Mouse (Mus musculus) layer of hippocampus, adult 9-11 months (tissue): ENCODE results near the gene Spp2.

Source experiments
- DNase-seq: peaks from one replicate; pipeline ENCODE4 v3.0.0; 2022

The Spp2 gene

DNA sequence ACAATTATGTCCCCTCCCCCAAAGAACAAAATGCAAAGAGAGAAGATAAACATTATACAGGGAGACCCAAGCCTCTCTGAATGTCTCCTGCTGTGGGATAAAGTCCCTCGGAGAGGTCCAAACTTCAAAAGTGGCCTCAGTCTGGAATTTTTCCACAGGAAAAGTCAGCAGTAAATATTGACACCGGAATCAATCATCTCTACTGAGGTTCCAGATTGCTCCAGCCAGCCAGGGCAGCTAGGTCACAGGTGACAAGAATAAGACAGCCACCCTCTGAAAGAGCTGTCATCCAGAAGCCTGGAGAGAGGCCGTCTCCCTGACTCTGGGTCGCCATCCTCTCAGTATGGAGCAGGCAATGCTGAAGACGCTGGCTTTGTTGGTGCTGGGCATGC lies at the start of gene Spp2:
Gene Spp2, plus strand, starts transcription at position 155 of the 392 bp plus-strand sequence.
- no peak for DNase-seq

DNA sequence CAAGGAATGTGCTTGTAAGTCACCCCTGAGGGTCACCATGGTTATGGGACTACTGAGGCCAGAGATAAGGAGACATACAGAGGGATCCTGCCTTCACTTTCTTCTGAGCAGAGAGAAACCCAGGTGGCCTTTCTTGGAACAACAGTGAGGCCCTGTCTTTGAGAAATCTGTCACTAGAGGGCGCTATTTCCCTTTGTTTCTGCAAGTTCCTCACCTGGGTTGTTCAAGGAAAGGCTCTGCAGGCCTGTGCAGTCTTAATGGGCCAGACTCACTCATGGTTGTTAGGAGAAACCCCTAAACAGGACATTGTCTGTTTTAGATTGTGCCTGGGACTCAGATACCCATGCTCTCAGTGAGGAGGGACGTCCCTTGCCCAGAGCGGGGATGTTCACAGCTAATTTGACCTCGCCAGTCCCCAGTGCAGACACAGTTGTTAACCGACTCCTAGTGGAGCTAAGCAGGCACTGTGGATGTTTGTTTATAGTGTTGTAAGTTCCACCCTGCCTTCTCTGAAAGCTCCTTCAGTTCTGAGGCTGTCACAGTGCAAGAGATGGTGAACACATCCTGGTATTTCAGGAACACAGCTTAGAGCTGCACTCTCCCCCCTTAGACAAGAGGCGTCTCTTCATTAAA lies 49.2 kb upstream of the Spp2 start:
- peak; percentile 49 for DNase-seq

DNA sequence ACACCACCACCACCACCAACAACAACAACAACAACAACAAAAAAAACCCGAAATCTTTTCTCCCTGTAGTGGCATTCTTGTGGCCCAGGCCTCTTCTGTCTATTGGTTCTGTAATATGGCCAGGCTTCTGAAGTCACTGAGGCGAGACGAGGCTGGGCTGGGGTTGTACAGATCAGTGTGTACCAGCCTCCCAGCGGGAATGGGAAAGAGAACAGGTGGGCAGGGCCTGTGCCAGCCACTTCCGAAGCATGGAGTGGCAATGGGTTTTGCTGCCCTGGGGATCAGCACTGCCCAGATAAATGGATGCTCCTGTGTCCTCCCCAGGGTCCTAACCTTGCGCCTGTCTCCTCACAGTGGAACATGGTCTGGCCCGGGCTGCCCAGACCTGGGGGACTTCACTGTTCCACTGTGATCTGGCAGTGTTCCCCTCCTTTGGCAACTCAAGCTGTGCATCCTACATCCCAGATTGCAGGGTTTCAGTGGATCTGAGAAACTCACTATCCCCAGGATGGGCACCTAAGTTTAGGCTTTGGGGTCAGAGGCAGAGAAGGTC lies 48.6 kb upstream of the Spp2 start:
- no peak for DNase-seq

DNA sequence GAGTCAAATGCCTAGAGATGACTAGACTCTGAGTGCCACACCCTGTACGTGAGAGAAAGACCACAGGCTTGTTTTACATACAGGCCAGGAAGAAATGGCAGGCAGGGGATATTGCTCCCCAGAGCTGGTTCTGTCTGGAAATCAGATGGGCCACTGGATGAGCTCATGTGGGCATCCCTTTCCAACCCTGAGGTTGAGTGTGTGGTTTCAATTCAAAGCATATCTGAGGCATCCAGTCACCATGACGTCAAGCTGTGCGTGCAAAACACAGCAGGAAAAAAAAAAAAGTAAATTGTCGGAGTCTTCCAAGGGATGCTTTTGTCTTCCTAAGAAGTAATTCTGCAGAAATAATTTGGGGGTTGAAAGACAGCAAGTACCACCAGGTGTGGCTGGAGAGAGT lies 45.7 kb upstream of the Spp2 start:
- no peak for DNase-seq

DNA sequence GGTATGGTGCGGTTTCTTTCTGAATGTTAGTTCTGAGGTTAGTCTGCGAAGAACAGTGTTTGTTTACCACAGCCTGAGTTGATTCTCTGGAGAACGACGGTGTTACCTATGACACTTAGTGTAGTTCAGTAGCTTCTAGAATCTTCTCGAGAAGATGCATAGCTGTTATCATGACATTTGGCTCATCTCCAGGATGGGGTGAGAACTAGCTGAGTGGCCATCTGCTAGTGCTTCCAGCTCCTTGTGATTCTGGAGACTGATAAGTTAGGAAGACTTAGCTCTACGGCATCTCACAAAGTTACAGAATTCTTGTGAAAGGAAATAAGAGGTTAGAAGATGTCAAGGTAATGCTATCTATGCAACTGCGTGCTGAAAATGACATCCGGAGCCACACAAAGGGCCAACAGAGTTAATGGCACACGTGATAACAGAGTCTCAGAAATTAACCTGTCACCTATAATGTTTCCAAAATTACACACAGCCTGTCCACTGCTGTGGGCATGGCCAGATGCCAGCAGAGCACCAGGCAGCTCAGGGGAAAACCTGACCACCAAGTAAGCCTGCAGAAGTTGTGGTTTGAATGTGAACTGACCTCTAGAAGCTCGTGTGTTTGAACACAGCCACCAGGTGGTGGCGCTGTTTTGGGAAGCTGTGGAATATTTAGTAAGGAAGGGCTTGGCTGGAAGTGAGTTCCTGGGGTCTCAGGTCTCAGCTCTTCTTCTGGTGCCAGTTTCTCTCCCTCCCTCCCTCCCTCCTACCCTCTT lies 39.7 kb upstream of the Spp2 start:
- DNase-seq, result no peak

DNA sequence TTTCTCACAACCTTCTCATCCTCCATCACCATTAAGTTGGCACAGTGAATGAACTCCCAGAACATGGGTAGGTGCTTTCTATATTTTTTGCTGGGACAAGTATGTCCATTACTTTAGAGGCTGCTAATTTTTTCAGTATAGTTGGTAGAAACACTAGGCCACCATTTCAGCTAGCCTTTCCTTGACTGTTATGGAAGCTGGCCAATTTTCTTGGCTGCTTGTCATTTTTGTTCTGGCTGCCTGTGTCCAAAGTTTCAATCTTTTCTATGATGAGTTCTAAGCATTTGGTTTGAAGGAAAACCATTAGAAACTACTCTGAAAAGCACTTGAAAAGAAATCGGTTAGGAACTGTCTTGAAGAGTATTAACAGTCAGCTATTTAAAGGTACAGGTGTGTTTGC lies 28.3 kb upstream of the Spp2 start:
- DNase-seq, result no peak

DNA sequence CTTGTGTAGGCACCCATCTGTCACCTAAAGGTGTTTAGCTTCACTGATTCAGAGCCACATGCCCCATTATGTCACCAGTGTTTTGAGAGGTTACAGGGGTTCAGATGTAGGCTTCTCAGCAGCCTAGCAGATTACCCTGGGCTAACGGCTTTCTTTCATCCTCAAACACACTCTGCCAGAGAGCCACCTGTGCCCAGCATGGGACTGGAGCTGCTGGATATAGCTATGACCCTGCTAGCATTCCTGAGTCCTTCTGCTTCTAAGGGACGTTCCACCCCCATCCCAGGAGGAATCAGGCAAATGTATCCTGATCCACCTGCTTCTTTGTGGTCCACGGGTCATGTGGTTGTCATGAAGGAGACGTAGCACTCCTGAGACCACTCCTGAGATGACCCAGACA lies 15.1 kb upstream of the Spp2 start:
- DNase-seq, result no peak

DNA sequence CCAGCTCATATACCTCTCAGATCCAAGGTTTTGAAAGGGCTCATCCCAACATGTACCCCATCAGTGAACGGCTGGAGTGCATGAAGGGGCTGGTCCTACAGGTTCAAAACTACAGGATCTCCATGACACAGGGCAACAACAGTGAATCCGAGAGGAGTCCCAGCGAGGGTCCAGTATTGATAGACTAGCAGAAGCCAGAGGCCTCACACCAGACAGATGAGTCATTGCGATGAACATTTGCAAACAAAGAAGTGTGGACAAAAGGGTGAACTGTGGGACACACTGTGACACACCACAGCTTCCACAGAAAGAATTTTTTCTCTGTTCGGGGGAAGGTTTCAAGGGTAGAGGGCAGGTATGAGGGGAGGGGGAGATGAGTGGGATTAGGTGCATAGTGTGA lies 13.4 kb upstream of the Spp2 start:
- no peak for DNase-seq

DNA sequence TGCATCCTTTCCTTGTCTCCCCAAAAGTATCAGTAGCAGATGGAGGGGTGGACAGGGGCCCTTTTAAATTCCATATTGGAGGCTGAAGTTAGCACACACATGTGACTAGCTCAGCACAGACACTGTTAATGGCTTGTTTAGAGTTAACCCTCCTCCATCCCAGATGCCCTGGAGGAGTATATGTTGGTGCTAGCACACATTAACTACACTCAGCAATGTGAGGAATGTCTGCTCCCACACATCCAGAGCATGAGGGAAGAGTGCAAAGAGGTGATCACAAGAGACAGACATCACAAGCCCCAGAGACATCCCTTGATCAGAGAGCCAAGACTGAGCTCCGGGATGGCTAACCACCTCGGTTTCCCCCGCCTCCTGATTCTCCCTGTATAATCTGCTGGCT lies 3.4 kb upstream of the Spp2 start:
- no peak for DNase-seq

DNA sequence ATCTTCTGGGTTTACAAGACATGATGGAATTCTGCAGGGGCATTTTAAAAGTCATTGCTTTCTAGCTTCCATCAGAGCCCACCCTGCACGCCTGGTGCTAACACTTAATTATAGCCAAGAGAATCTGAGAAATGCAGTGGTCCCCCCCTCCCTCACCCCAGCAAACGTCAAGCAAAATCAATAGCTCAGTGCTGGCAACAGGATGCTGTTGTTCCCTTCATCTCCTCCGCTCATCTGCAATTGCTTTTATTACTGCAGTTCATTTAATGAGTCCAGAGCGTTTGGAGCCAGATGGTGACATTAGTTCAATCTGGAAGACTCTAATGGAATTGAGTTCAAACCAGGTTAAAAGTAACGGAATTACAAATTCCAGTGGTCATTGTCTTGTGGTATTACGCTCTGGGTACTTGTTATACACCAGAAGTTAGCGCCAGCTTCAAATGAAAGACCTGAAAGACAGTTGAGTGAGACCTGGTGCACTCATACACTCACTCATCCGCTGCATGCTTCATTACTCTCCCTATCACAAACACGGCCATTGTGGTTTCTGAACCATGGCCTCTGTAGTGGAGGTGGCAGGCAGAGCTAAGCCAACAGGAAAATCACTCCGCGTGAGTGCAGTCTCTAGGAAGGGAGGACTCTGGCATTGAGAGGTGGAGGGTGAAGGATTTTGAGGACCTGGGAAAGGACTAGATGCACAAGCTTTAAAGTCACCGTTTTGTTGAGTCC lies 519 bp upstream of the Spp2 start:
- no peak for DNase-seq

DNA sequence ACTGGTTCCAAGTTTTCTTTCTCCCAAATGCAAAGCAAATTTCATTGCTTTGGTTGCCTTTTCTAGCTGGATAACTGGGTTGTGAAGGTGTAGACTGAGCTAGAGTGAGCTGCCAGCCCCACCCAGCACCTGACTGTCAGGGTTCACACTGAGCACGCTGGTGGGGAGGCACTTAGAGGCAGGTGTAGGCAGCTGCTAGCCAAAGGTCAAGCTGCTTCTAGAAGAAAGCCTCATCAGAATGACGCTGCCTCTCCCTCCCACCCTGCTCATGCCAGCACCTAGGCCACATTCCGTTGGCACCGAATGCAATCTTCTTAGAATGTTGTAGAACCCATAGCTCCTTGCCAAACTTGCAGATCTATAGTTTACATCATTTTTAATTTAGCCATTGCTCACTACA lies 1.6 kb downstream of the Spp2 start:
- no peak for DNase-seq

DNA sequence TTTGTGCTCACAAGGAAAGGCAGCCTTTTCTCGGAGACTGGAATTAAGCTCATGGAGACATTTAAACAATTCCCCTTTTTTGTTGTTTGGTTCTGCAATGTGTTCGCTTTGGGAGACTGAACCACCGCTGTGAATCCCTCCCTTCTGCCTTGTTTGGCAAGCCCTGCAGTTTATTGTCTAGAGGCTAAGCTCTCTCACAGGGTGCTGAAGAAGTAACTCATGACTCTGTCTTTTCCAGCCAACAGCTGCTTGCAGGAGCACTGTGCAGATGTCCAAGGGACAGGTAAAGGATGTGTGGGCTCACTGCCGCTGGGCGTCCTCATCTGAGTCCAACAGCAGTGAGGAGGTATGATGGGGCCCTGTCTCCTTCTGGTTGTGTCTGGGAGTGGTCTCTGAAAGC lies 5.3 kb downstream of the Spp2 start:
- DNase-seq, result no peak

DNA sequence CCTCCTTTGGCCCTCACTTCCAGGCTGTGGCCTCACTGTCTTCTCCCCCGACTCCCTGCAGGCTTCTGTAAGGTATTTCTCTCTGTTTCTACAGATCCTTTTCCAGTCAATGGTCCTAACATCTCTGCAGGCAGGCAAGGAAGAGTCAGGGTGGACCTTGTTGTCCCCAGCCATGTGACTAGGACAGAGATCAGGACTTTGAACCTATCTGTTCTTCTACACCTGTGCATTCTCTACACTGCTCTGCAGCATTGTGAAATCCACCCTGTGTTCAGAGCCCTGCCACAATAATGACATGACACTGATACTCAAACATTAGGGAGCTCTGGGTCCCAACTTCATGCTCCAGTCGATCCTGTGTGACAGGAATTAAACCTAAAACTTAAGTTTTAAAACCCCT lies 12.2 kb downstream of the Spp2 start:
- no peak for DNase-seq

DNA sequence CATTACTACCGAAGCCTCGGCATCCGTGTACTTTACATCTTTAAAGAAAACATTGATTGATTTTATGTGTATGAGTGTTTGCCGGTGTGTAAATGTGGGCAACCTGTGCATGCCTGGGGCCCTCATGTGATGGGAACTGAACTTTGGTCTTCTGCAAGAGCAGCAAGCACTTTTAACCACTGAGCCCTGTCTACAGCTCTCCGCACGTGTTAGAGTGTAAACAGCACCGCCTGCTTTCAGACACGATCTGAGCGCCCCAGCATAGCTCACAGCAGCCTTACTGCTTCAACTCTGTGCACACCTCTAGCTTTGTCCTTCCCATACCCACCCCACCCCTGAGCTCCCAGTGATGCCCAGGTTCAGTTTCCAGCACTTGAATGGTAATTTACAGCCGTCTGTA lies 15.3 kb downstream of the Spp2 start:
- no peak for DNase-seq

DNA sequence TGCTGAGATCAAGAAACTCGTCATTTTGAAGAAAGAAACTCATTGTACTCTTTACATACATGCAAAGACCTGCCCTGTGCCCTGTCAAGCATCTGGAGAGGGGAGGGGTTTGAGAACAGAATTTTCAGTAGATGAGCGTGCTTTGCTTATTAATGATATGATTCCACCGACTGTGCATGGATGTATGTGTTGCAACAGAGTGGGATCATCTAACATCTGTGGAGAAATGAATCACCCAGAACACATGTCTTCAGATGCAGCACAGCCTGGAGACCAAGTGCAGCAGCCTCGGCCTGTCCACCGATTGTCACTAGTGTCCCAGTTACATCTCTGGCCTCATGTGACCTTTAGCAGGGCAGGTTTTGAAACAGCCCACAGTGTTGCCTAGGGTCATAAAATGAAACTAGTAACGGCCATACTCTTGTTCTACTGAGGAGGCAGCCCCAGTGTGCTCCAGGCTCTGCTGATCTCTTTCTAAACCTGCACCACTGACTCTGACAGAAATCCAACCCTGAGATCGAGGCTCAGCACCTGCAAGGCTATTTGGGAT lies 16.2 kb downstream of the Spp2 start:
- DNase-seq, result peak; percentile 3

DNA sequence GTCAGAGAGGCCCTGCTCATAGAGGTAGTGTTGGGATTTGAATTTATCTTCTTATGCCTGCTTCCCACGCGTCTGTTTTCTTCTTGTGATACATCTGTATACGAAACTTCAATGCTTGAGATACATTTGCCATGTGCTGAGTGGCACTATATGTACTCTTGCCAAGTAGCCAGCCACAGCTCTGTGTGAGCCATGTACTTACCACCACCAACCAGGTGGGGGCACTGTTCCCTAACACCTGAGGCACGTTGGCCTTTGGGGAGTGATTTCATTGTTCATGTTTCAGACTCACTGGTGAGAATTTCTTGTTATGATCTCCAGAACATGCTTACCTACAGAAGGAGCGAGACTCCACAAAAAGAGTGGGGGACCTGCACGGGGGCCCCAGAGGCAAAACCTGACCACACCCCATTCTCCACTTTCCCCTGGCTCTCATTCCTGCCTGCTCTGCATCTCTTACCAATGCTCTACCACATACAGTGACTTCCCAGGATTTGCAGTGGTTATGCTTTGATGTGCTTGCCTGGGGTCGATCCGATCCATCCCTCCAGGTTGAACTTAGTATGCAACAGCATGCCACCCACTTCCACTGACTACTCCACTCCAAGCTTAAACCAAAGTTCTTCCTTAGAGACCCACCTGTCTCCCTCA lies 18.0 kb downstream of the Spp2 start:
- peak; percentile 30 for DNase-seq

DNA sequence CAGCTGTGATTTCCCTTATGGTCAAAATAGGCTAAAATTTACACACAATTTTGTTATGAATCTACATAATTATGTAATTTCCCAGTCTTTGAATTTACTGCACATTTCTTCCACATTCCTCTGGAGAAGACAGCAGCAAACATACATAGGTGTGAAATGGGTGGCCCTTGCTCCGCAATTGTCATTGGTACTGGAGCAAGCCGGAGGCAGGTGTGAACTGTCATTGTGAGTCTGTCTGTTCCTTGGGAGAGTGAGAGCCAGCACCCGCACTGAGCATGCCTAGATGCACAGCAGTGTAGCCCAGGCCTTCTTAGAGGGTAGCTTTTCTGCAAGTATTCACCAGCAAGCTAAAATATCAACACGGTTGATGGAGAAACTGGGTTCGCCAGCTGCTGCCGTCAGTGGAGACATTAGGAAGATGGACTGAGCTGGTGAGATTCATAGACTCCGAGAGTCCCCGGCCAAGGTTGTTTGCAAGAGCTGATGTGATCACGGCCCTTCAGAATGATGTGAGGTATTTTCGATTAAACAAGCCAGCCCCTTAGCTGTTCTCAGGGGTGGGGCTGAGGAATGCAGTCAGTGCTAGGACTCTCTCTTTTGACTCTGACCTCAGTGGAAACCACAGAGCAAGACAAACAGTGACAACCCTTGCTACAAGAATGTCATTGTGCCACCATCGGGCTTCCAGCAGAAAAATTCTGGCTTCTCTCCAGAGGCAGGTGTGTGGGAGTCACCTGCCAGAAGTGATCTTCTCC lies 21.4 kb downstream of the Spp2 start:
- DNase-seq, result no peak

DNA sequence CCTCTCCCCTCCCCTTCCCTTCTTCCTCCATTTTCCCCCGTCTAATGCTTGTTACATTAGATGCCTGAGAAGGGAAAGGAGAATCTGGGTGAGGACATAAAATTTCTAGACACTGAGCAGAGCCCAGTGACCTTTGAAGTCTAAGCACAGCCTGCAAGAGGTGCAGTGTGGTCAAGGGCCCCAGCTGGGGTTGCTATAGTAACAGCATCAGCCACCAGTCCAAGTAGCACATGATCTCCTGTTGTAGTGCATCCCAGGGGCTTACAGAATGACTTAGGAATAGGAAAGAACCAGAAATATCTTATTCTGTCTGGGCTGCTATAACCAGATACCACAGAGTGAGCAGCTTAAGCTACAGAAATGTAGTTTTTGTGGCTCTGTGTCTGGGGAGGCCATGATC lies 22.7 kb downstream of the Spp2 start:
- no peak for DNase-seq

DNA sequence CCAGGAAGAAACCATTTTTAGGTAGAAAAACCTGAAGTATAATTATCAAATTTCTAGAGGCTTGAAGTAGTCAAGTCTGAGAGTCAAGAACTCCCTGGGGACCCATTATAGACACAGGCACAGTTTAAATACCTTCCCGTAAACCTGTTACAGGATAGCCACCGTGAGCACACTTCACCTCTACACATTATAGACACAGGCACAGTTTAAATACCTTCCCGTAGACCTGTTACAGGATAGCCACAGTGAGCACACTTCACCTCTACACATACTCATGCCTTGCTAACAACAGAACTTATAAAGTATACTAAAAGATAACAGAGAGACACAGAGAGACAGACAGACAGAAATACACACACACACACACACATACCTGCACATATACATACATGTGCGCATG lies 24.5 kb downstream of the Spp2 start:
- no peak for DNase-seq

DNA sequence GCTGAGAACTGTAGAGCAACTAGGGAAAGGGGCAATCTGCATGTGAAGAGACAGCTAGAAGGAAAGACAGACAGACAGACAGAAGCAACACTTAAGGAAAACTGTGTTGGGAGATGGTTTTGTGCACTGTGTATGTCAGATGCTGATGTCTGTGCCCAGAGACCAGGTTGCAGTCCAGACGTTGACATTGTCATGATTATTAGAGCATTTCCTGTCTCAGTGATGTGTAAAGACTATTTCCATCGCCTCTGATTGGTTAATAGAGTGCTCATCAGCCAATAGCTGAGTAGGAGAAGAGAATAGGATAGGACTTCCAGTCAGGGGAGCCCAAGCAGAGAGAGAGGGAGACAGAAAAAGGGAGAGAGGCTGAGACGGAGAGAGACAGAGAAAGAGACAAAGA lies 25.8 kb downstream of the Spp2 start:
- DNase-seq, result no peak

DNA sequence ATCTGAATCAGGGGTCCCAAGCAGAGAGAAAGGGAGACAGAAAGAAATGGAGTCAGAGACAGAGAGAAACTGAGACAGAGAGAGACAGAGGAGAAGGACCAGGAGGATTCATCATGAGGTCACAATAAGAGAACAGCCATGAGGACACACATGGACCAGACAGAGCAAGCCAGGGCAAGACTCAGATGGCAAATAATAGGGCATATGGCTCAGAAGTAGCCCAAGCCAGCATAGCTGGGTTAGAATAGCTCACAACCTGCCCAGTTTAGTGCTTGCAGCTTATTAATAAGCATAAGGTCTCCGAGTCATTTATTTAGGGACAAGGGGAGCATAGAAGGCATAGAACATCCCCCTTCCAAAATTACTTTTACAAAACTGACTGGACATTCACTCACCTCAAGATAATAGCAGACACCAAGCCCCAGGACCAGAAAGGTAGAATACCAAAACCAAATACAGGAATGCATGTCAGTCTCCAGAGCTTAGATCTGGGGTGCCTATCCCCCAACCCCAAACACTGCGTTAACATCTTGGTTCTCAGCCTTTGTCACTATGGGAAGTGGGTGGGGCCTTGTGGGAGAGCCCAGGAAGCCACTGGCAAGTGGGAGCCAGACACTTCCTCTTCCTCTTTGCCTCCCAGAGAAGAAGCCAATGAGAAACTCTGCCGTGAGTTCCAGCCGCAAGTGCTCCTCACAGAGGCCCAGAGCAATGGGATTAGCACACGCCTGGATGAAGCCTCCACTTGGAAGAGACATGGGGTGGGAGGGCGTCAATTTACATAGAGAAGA lies 26.5 kb downstream of the Spp2 start:
- DNase-seq, result no peak

DNA sequence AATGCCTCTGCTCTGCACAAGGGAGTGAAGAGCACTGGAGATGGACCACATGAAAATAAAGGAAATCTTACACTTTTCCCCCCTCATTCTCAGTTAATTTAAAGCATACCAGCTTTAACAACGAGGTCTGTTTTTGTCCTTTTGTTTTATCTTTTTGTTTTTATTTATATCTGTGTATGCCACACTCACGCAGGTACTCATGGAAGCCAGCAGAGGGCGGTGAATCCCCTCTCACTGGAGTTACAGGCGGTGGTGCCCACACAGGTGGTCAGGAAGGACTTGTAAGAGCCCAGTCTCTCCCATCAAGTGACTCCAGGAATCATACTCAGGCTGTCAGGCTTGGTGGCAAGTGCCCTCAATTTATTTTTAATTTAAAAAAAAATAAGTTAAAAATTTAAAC lies 27.3 kb downstream of the Spp2 start:
- DNase-seq, result no peak
